ENCODE assay signal across 16 mouse cellular contexts in the genomic region with DNA sequence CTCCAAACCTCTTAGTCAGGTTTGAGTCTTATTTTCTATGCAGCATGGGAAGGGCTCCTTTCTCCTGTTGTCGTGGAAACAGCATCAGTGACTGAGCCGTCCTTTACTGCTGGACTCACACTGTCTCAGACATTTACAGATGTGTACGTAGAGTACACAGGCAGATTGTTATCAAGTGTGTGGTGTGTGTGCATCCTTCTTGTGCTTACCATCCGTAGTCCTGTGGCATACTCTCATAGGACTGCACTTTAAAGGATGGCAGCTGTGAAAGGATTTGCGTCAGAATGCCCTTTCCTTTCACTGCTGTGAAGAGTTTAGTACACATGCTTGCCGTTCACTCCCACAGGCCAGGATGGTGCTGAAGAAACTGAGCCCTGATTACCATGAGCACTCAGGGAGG.
DNase-seq lines count a peak whose midpoint lies in the region; ATAC-seq and TF ChIP-seq lines count a peak whose summit lies in the region.
"Had no signal": no experiment of that assay in that cellular context is flagged by ENCODE, and none has a peak within 500 bp of the region (broad histone marks: within the 10 kb centered on the region; RNA-seq: fewer than 3 reads in every experiment).

No protein-coding gene starts in this region.

- TF ChIP-seq POLR2A in brain, embryonic 14.5 days (IDR thresholded peaks at IDR 0.05; ENCODE audit: borderline replicate concordance, extremely low read depth, insufficient read depth, insufficient read length, poor library complexity, severe bottlenecking), result no peak

- 31% methylated on average over 6 of the region's 6 CpGs for WGBS in hindbrain, embryonic 11.5 days
- 8% methylated on average over 6 of the region's 6 CpGs for WGBS in midbrain, embryonic 15.5 days
- 65% methylated on average over 6 of the region's 6 CpGs for WGBS in limb, embryonic 10.5 days

- H3K36me3 ChIP-seq in hindbrain, embryonic 11.5 days (ENCODE audit: control insufficient read depth, insufficient read depth, low read length), result no peaks in the 10 kb centered on the region
- H3K36me3 ChIP-seq in midbrain, embryonic 15.5 days (replicated peaks), result no peaks in the 10 kb centered on the region
- H3K36me3 ChIP-seq in limb, embryonic 10.5 days, result no peaks in the 10 kb centered on the region
- H3K36me3 ChIP-seq: limb, embryonic 13.5 days had no signal

- TF ChIP-seq CTCF in brain, embryonic 14.5 days (IDR thresholded peaks at IDR 0.05; ENCODE audit: borderline replicate concordance, extremely low read depth, insufficient read depth, insufficient read length), result no peak

- H3K27me3 ChIP-seq in hindbrain, embryonic 11.5 days (ENCODE audit: control insufficient read depth, insufficient read depth, low read length), result no peaks in the 10 kb centered on the region
- H3K27me3 ChIP-seq in midbrain, embryonic 15.5 days (replicated peaks), result no peaks in the 10 kb centered on the region
- H3K27me3 ChIP-seq in limb, embryonic 10.5 days (ENCODE audit: low read depth, poor library complexity, severe bottlenecking), result no peaks in the 10 kb centered on the region
- H3K27me3 ChIP-seq: limb, embryonic 13.5 days had no signal

- DNase-seq in ES-CJ7 (ENCODE audit: low read depth, low spot score), result peak; percentile 9
- DNase-seq in brain, embryonic 14.5 days (ENCODE audit: low read depth), result peak; percentile 56
- peak; percentile 25 for DNase-seq in hindbrain, embryonic 11.5 days (ENCODE audit: low spot score)
- DNase-seq in thymus, postnatal 10 days (ENCODE audit: low spot score in 2 of 2), result no peak
- no peak for DNase-seq in limb, embryonic 10.5 days (ENCODE audit: low spot score)
- DNase-seq in cerebellum, adult 11 months, result no peak
- DNase-seq: adrenal gland, adult 8-10 months; heart, adult 18-20 months; heart, postnatal 10 days; kidney, adult 9 months; lung, adult 2 months; thymus, adult 2 months had no signal

- peak; percentile 73 for ATAC-seq in hindbrain, embryonic 11.5 days (ENCODE audit: low FRiP score)
- peak; percentile 90 for ATAC-seq in midbrain, embryonic 15.5 days (replicated peaks)
- ATAC-seq: CD4-positive, CD25-positive, alpha-beta regulatory T cell, adult 4 months; Patski had no signal

- H3K9me3 ChIP-seq in hindbrain, embryonic 11.5 days (ENCODE audit: control insufficient read depth, low read length), result no peaks in the 10 kb centered on the region
- H3K9me3 ChIP-seq in midbrain, embryonic 15.5 days, result no peaks in the 10 kb centered on the region
- H3K9me3 ChIP-seq in limb, embryonic 10.5 days (replicated peaks), result no peaks in the 10 kb centered on the region
- H3K9me3 ChIP-seq: limb, embryonic 13.5 days had no signal

- no peak overlapping the region for H3K4me2 ChIP-seq in hindbrain, embryonic 11.5 days (replicated peaks; ENCODE audit: low read depth, low read length)
- peak overlapping the region; percentile 29; the same call in 1 of the 2 replicates for H3K4me2 ChIP-seq in midbrain, embryonic 15.5 days
- H3K4me2 ChIP-seq: limb, embryonic 13.5 days had no signal

- no peak overlapping the region for H3K27ac ChIP-seq in hindbrain, embryonic 11.5 days (ENCODE audit: low read depth, low read length)
- H3K27ac ChIP-seq in midbrain, embryonic 15.5 days, result no peak overlapping the region
- no peak overlapping the region for H3K27ac ChIP-seq in limb, embryonic 10.5 days
- H3K27ac ChIP-seq: limb, embryonic 13.5 days had no signal

- no peak overlapping the region for H3K4me3 ChIP-seq in hindbrain, embryonic 11.5 days (ENCODE audit: low read depth, low read length)
- no peak overlapping the region for H3K4me3 ChIP-seq in midbrain, embryonic 15.5 days
- H3K4me3 ChIP-seq in limb, embryonic 10.5 days, result no peak overlapping the region
- H3K4me3 ChIP-seq: limb, embryonic 13.5 days had no signal

- H3K9ac ChIP-seq in hindbrain, embryonic 11.5 days (ENCODE audit: low read depth, low read length), result no peak overlapping the region
- H3K9ac ChIP-seq in midbrain, embryonic 15.5 days, result no peak overlapping the region
- H3K9ac ChIP-seq: limb, embryonic 13.5 days had no signal

- H3K4me1 ChIP-seq in hindbrain, embryonic 11.5 days (replicated peaks; ENCODE audit: control insufficient read depth, insufficient read depth, low read length), result no peaks in the 10 kb centered on the region
- peaks cover 7% of the 10 kb centered on the region for H3K4me1 ChIP-seq in midbrain, embryonic 15.5 days
- no peaks in the 10 kb centered on the region; the same call in 1 of the 2 replicates for H3K4me1 ChIP-seq in limb, embryonic 10.5 days

Comparison
In these comparisons a context has a peak if more than half of its experiments do, and no peak if none do; other contexts are left out.
1. DNase-seq: peak in ES-CJ7 (single experiment), brain, embryonic 14.5 days (single experiment) and hindbrain, embryonic 11.5 days (single experiment); none in thymus, postnatal 10 days (0 of 2), limb, embryonic 10.5 days (single experiment) and cerebellum, adult 11 months (single experiment).